Mouse (Mus musculus): ENCODE results near the gene Pds5a. TPM values are rescaled to one million over a fixed set of nuclear protein-coding genes. Genes with fewer than 3 reads are reported as not detected.

The Pds5a gene
- total RNA-seq, 1 experiment: 161 TPM

GRCm38 (mm10) chr5:65599681-65600080 lies 98.4 kb downstream of the Pds5a start:
- Histone ChIP-seq H3K36me3 (ENCODE audit: control insufficient read depth, insufficient read depth, low read length, poor library complexity, severe bottlenecking) (peaks cover 17% of the 10 kb centered on the region), H3K27ac (ENCODE audit: insufficient read depth, low read depth, low read length, poor library complexity, severe bottlenecking) (no peak overlapping the region), H3K4me3 (ENCODE audit: insufficient read depth in 1 of 2, low read depth in 1 of 2, low read length in 2 of 2, poor library complexity in 1 of 2, severe bottlenecking in 1 of 2) (no peak overlapping the region), H3K9me3 (ENCODE audit: control insufficient read depth, insufficient read depth, low read depth, low read length) (no peaks in the 10 kb centered on the region), H3K9ac (ENCODE audit: insufficient read depth, low read depth, low read length, poor library complexity, severe bottlenecking) (no peak overlapping the region), H3K4me1 (ENCODE audit: control insufficient read depth in 2 of 2, insufficient read depth in 2 of 2, low read length in 2 of 2, poor library complexity in 1 of 2) (0 out of 4 replicates have a peak, but pooled peaks cover 0 to 3% of the 10 kb centered on the region in 2 experiments)
- DNase-seq (ENCODE audit: low read depth, low spot score): no peak
- no peak for TF ChIP-seq CHD2 (IDR thresholded peaks at IDR 0.05; ENCODE audit: low read depth, low read length)
- in situ Hi-C loops (cut with MboI; ENCODE audit: low sequenced_read_pairs in 2 of 2, unreplicated experiment in 2 of 2): no loop called here

- no peak for DNase-seq (ENCODE audit: low read depth, low spot score)
- Histone ChIP-seq H3K4me1 (ENCODE audit: control insufficient read depth in 2 of 2, insufficient read depth in 2 of 2, low read length in 2 of 2, poor library complexity in 1 of 2) (no peaks in the 10 kb centered on the region), H3K4me3 (ENCODE audit: insufficient read depth in 1 of 2, low read depth in 1 of 2, low read length in 2 of 2, poor library complexity in 1 of 2, severe bottlenecking in 1 of 2) (no peak overlapping the region), H3K9me3 (ENCODE audit: control insufficient read depth, insufficient read depth, low read depth, low read length) (no peaks in the 10 kb centered on the region), H3K27ac (ENCODE audit: insufficient read depth, low read depth, low read length, poor library complexity, severe bottlenecking) (no peak overlapping the region), H3K9ac (ENCODE audit: insufficient read depth, low read depth, low read length, poor library complexity, severe bottlenecking) (no peak overlapping the region), H3K36me3 (ENCODE audit: control insufficient read depth, insufficient read depth, low read length, poor library complexity, severe bottlenecking) (peaks cover 9% of the 10 kb centered on the region)
- TF ChIP-seq MAFK (IDR thresholded peaks at IDR 0.05; ENCODE audit: insufficient read depth, low read depth, low read length) (peak; percentile 87), ZC3H11A (IDR thresholded peaks at IDR 0.05; ENCODE audit: borderline replicate concordance, low read depth, low read length) (no peak)
- in situ Hi-C loops (cut with MboI; ENCODE audit: low sequenced_read_pairs in 2 of 2, unreplicated experiment in 2 of 2): no loop called here
These were observed 105.7 kb downstream of the Pds5a start for GRCm38 (mm10) chr5:65592421-65592820.

- Histone ChIP-seq H3K4me1 (ENCODE audit: control insufficient read depth in 2 of 2, insufficient read depth in 2 of 2, low read length in 2 of 2, poor library complexity in 1 of 2) (no peaks in the 10 kb centered on the region), H3K4me3 (ENCODE audit: insufficient read depth in 1 of 2, low read depth in 1 of 2, low read length in 2 of 2, poor library complexity in 1 of 2, severe bottlenecking in 1 of 2) (no peak overlapping the region), H3K9me3 (ENCODE audit: control insufficient read depth, insufficient read depth, low read depth, low read length) (no peaks in the 10 kb centered on the region), H3K9ac (ENCODE audit: insufficient read depth, low read depth, low read length, poor library complexity, severe bottlenecking) (no peak overlapping the region), H3K36me3 (ENCODE audit: control insufficient read depth, insufficient read depth, low read length, poor library complexity, severe bottlenecking) (peaks cover 10% of the 10 kb centered on the region), H3K27ac (ENCODE audit: insufficient read depth, low read depth, low read length, poor library complexity, severe bottlenecking) (no peak overlapping the region)
- TF ChIP-seq ZC3H11A (IDR thresholded peaks at IDR 0.05; ENCODE audit: borderline replicate concordance, low read depth, low read length) (no peak), HCFC1 (IDR thresholded peaks at IDR 0.05; ENCODE audit: borderline replicate concordance, insufficient read depth, low read length) (no peak), MAFK (IDR thresholded peaks at IDR 0.05; ENCODE audit: insufficient read depth, low read depth, low read length) (no peak), ZNF384 (IDR thresholded peaks at IDR 0.05; ENCODE audit: low read depth, low read length) (no peak), CHD2 (IDR thresholded peaks at IDR 0.05; ENCODE audit: low read depth, low read length) (no peak)
- in situ Hi-C loops (cut with MboI; ENCODE audit: low sequenced_read_pairs in 2 of 2, unreplicated experiment in 2 of 2): no loop called here
- DNase-seq (ENCODE audit: low read depth, low spot score): no peak
These were observed 107.9 kb downstream of the Pds5a start for GRCm38 (mm10) chr5:65590199-65590598.

GRCm38 (mm10) chr5:65586291-65586690 lies 111.8 kb downstream of the Pds5a start:
- DNase-seq (ENCODE audit: low read depth, low spot score): no peak
- Histone ChIP-seq H3K9me3 (ENCODE audit: control insufficient read depth, insufficient read depth, low read depth, low read length) (no peaks in the 10 kb centered on the region), H3K9ac (ENCODE audit: insufficient read depth, low read depth, low read length, poor library complexity, severe bottlenecking) (no peak overlapping the region), H3K27ac (ENCODE audit: insufficient read depth, low read depth, low read length, poor library complexity, severe bottlenecking) (no peak overlapping the region), H3K4me3 (ENCODE audit: insufficient read depth in 1 of 2, low read depth in 1 of 2, low read length in 2 of 2, poor library complexity in 1 of 2, severe bottlenecking in 1 of 2) (no peak overlapping the region), H3K36me3 (ENCODE audit: control insufficient read depth, insufficient read depth, low read length, poor library complexity, severe bottlenecking) (peaks cover 6% of the 10 kb centered on the region), H3K4me1 (ENCODE audit: control insufficient read depth in 2 of 2, insufficient read depth in 2 of 2, low read length in 2 of 2, poor library complexity in 1 of 2) (no peaks in the 10 kb centered on the region)
- in situ Hi-C loops (cut with MboI; ENCODE audit: low sequenced_read_pairs in 2 of 2, unreplicated experiment in 2 of 2): no loop called here
- TF ChIP-seq HCFC1 (IDR thresholded peaks at IDR 0.05; ENCODE audit: borderline replicate concordance, insufficient read depth, low read length): no peak
- TF ChIP-seq ZNF384 (IDR thresholded peaks at IDR 0.05; ENCODE audit: low read depth, low read length): no peak
- no peak for TF ChIP-seq CHD2 (IDR thresholded peaks at IDR 0.05; ENCODE audit: low read depth, low read length)
- TF ChIP-seq MAFK (IDR thresholded peaks at IDR 0.05; ENCODE audit: insufficient read depth, low read depth, low read length): no peak
- TF ChIP-seq ZC3H11A (IDR thresholded peaks at IDR 0.05; ENCODE audit: borderline replicate concordance, low read depth, low read length): no peak

GRCm38 (mm10) chr5:65578545-65578944 lies 119.5 kb downstream of the Pds5a start:
- Histone ChIP-seq H3K9me3 (ENCODE audit: control insufficient read depth, insufficient read depth, low read depth, low read length) (no peaks in the 10 kb centered on the region), H3K9ac (ENCODE audit: insufficient read depth, low read depth, low read length, poor library complexity, severe bottlenecking) (no peak overlapping the region), H3K4me3 (ENCODE audit: insufficient read depth in 1 of 2, low read depth in 1 of 2, low read length in 2 of 2, poor library complexity in 1 of 2, severe bottlenecking in 1 of 2) (no peak overlapping the region), H3K4me1 (ENCODE audit: control insufficient read depth in 2 of 2, insufficient read depth in 2 of 2, low read length in 2 of 2, poor library complexity in 1 of 2) (no peaks in the 10 kb centered on the region; a peak in 1 of 4 replicates), H3K27ac (ENCODE audit: insufficient read depth, low read depth, low read length, poor library complexity, severe bottlenecking) (no peak overlapping the region), H3K36me3 (ENCODE audit: control insufficient read depth, insufficient read depth, low read length, poor library complexity, severe bottlenecking) (peaks cover 3% of the 10 kb centered on the region)
- in situ Hi-C loops (cut with MboI; ENCODE audit: low sequenced_read_pairs in 2 of 2, unreplicated experiment in 2 of 2): no loop called here
- DNase-seq (ENCODE audit: low read depth, low spot score): no peak
- no peak for TF ChIP-seq MAFK (IDR thresholded peaks at IDR 0.05; ENCODE audit: insufficient read depth, low read depth, low read length)
- TF ChIP-seq CHD2 (IDR thresholded peaks at IDR 0.05; ENCODE audit: low read depth, low read length): no peak
- TF ChIP-seq ZNF384 (IDR thresholded peaks at IDR 0.05; ENCODE audit: low read depth, low read length): no peak
- no peak for TF ChIP-seq ZC3H11A (IDR thresholded peaks at IDR 0.05; ENCODE audit: borderline replicate concordance, low read depth, low read length)
- TF ChIP-seq HCFC1 (IDR thresholded peaks at IDR 0.05; ENCODE audit: borderline replicate concordance, insufficient read depth, low read length): no peak

Measured in ES-E14 (cell line).